Mouse (Mus musculus) lung, embryonic 15.5 days (tissue): Measurements from ENCODE around the gene 2610528J11Rik. TPM values are rescaled to one million over a fixed set of nuclear protein-coding genes. Genes with fewer than 3 reads are reported as not detected.
A peak's percentile ranks its signal among the peaks of the same experiment; 100 is the strongest.
"Not testable (repeated sequence)": the region's sequence is repeated elsewhere in the genome, so short reads cannot be mapped to it uniquely, and the experiment has no call there.

Source experiments
- ATAC-seq: fragments of 200-750 bp; cut with Nextera tagmentation; 2 replicates; pipeline ENCODE4 v1.8.0; 2017; ENCODE audit warnings: moderate number of reproducible peaks, borderline replicate concordance; ENCODE audit not compliant: low FRiP score, low TSS enrichment; ENCODE audit errors: extremely low read depth
- H3K27ac ChIP-seq: fragments of 300-500 bp; sonication (generic); 2 replicates; pipeline ENCODE4 v1.5.1; 2015; ENCODE audit warnings: moderate library complexity, mild to moderate bottlenecking, inconsistent platforms
- H3K27me3 ChIP-seq: fragments of 300-500 bp; sonication (generic); 2 replicates; pipeline ENCODE4 v1.6.1; 2015; ENCODE audit warnings: inconsistent platforms
- H3K36me3 ChIP-seq: fragments of 300-500 bp; sonication (generic); 2 replicates; pipeline ENCODE4 v1.6.1; 2015; ENCODE audit warnings: inconsistent platforms
- H3K4me1 ChIP-seq: fragments of 300-500 bp; sonication (generic); 2 replicates; pipeline ENCODE4 v1.6.1; 2015; ENCODE audit warnings: inconsistent platforms
- H3K4me2 ChIP-seq: fragments of 300-500 bp; sonication (generic); 2 replicates; pipeline ENCODE4 v1.6.1; 2015; ENCODE audit warnings: inconsistent platforms, mild to moderate bottlenecking, moderate library complexity
- H3K4me3 ChIP-seq: fragments of 300-500 bp; sonication (generic); 2 replicates; pipeline ENCODE4 v1.5.1; 2015; ENCODE audit warnings: mild to moderate bottlenecking, inconsistent platforms
- H3K9ac ChIP-seq: fragments of 300-500 bp; sonication (generic); 2 replicates; pipeline ENCODE4 v1.6.1; 2015; ENCODE audit warnings: inconsistent platforms
- H3K9me3 ChIP-seq: fragments of 300-500 bp; sonication (generic); 2 replicates; pipeline ENCODE4 v1.6.1; 2016; ENCODE audit warnings: inconsistent platforms
- WGBS: fragments of 180-500 bp; shearing (Covaris S2); methylation state at CpG from one replicate; pipeline ENCODE4 v1.1.7; 2015; 5-methylcytosine and 5-hydroxymethylcytosine counted together
- polyA plus RNA-seq: library from polyadenylated mRNA; unstranded; fragments of >200 nt; fragmentation: Nextera tagmentation; extraction: Ambion mirVana; gene quantifications from 2 replicates; pipeline ENCODE4 v1.2.1, GENCODE M21; 2015

Gene 2610528J11Rik
- polyA plus RNA-seq, 1 experiment from 2014 or later, result 13.1 TPM

DNA sequence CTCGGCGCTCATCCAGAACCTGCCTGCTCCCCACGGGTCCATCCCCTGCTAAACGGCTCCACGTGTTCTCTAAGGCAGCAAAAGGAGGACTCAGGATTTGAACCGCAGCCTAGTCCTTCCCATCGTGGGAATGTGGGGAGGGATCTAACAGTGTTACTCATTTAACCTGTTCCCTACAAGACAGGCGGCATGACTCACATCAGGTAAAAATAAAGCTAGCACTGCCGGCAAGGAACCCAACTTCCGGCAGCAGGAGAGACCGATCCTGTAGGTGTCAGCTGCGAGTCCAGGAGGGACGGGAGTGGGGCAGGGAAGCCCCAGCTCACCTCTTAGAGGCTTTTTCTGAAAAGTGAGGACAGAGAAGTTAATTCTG, 16.3 kb downstream of the 2610528J11Rik start:
- Histone ChIP-seq H3K4me2 (peak overlapping the region; percentile 52), H3K27ac (peak overlapping the region; percentile 89), H3K9ac (peak overlapping the region; percentile 15; the same call in 1 of the 2 replicates), H3K4me3 (peak overlapping the region; percentile 36), H3K4me1 (peaks cover 5% of the 10 kb centered on the region), H3K36me3 (no peaks in the 10 kb centered on the region), H3K27me3 (no peaks in the 10 kb centered on the region), H3K9me3 (no peaks in the 10 kb centered on the region)
- WGBS, result 13% methylated on average over 13 of the region's 13 CpGs
- ATAC-seq, result 0 out of 2 replicates have a peak, but pooled peaks have one; percentile 7

DNA sequence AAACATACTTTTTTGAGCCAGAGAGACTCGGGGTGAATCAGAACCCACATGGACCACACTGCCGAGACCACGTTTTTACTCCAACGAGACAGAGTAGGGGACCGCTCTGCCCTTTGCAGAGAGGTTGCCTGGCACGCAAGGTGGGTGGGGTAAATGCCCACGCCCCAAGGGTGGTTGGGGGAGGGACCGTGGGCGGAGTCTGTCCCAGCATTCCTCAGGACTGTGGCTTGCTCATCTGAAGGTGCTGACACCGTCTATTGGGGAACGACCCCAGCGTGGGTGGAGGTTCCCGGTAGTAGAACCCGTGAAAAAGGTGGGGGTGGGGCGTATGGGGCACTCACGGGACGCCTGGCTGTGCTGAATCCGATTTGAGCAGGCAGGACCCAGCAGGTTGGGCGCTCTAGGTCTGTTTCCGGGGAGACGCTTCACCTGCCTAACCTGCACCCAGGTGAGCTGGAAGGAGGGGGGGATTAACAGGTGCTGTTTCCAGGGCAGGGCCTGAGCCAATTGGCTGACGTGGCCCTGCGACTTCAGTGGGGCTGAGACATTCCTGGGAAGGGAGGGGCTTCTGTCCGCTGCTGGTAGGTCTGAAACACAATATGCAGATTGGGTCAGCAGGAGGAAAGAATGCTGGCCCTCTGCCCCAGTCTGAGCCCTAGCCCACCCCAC, 16.9 kb downstream of the 2610528J11Rik start, which contains the start of gene Tmem125:
Gene Tmem125, minus strand, starts transcription at position 453 of the 669 bp plus-strand sequence.
- Histone ChIP-seq H3K4me1 (peaks cover 5% of the 10 kb centered on the region), H3K27ac (peak within 1 kb of the TSS; percentile 89), H3K4me3 (peak within 1 kb of the TSS; percentile 36), H3K27me3 (no peaks in the 10 kb centered on the region), H3K9me3 (no peaks in the 10 kb centered on the region), H3K4me2 (peak within 1 kb of the TSS; percentile 52), H3K36me3 (no peaks in the 10 kb centered on the region), H3K9ac (peak within 1 kb of the TSS; percentile 15; the same call in 1 of the 2 replicates)
- WGBS, result 2% methylated on average over 24 of the region's 24 CpGs
- ATAC-seq, result peak; percentile 90

DNA sequence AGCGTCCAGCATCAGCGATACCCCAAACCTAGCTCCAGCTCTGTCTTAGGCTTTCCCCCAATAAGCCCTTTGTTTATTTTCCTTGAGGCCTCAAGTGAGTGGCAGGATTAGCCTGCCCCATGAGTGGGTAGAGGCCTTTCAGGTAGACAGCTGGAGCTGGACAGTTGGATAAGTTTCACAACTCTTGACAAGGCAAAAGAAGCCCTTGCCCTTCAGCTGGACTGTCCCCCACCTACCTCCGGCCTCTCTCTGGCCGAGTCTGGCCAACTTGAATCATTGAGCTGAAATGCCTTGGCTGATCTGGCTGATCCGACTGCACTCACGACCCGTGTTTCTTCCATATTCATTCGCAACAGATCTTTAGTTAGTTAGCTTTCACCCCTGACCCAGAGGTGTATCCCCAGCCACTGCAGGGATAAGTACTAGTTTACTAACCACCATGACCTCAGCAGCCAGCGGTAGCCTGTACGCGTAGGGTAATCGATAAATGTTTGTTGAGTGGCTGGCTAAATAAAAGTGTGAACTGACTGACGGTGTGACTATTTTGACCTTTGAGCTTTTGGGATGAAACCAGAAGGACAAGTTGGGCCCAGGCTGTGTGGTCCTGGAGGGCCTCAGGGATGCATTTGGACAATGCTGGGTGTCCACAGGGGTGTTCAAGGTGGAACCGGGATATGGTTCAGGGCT, 17.8 kb downstream of the 2610528J11Rik start:
- H3K27ac ChIP-seq, result peak overlapping the region; percentile 89
- H3K4me1 ChIP-seq, result peaks cover 5% of the 10 kb centered on the region
- no peak overlapping the region for H3K9ac ChIP-seq
- WGBS, result 37% methylated on average over 14 of the region's 14 CpGs
- no peaks in the 10 kb centered on the region for H3K27me3 ChIP-seq
- H3K9me3 ChIP-seq, result no peaks in the 10 kb centered on the region
- ATAC-seq, result no peak
- peak overlapping the region; percentile 36 for H3K4me3 ChIP-seq
- no peaks in the 10 kb centered on the region for H3K36me3 ChIP-seq
- peak overlapping the region; percentile 52 for H3K4me2 ChIP-seq

DNA sequence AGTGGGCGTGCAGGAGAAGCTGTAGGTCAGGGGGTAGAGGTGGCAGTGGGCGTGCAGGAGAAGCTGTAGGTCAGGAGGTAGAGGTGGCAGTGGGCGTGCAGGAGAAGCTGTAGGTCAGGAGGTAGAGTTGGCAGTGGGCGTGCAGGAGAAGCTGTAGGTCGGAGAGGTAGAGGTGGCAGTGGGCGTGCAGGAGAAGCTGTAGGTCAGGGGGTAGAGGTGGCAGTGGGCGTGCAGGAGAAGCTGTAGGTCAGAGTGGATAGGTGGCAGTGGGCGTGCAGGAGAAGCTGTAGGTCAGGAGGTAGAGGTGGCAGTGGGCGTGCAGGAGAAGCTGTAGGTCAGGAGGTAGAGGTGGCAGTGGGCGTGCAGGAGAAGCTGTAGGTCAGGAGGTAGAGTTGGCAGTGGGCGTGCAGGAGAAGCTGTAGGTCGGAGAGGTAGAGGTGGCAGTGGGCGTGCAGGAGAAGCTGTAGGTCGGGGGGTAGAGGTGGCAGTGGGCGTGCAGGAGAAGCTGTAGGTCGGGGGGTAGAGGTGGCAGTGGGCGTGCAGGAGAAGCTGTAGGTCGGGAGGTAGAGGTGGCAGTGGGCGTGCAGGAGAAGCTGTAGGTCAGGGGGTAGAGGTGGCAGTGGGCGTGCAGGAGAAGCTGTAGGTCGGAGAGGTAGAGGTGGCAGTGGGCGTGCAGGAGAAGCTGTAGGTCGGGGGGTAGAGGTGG, 20.8 kb downstream of the 2610528J11Rik start:
- not testable (repeated sequence) for H3K4me1 ChIP-seq, ATAC-seq

DNA sequence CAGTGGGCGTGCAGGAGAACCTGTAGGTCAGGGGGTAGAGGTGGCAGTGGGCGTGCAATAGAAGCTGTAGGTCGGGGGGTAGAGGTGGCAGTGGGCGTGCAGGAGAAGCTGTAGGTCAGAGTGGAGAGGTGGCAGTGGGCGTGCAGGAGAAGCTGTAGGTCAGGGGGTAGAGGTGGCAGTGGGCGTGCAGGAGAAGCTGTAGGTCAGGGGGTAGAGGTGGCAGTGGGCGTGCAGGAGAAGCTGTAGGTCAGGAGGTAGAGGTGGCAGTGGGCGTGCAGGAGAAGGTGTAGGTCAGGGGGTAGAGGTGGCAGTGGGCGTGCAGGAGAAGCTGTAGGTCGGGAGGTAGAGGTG, 21.3 kb downstream of the 2610528J11Rik start:
- H3K27me3 ChIP-seq, H3K9ac ChIP-seq, H3K4me3 ChIP-seq, H3K27ac ChIP-seq, ATAC-seq, H3K4me1 ChIP-seq, H3K36me3 ChIP-seq, H3K9me3 ChIP-seq, H3K4me2 ChIP-seq: not testable (repeated sequence)
- WGBS, result 84% methylated on average over 10 of the region's 10 CpGs

More for the DNA sequence above, 20.8 kb downstream of the 2610528J11Rik start:
- not testable (repeated sequence) for H3K4me3 ChIP-seq, H3K27ac ChIP-seq, H3K27me3 ChIP-seq, H3K36me3 ChIP-seq, H3K9me3 ChIP-seq, H3K4me2 ChIP-seq, H3K9ac ChIP-seq
- 85% methylated on average over 23 of the region's 23 CpGs for WGBS

DNA sequence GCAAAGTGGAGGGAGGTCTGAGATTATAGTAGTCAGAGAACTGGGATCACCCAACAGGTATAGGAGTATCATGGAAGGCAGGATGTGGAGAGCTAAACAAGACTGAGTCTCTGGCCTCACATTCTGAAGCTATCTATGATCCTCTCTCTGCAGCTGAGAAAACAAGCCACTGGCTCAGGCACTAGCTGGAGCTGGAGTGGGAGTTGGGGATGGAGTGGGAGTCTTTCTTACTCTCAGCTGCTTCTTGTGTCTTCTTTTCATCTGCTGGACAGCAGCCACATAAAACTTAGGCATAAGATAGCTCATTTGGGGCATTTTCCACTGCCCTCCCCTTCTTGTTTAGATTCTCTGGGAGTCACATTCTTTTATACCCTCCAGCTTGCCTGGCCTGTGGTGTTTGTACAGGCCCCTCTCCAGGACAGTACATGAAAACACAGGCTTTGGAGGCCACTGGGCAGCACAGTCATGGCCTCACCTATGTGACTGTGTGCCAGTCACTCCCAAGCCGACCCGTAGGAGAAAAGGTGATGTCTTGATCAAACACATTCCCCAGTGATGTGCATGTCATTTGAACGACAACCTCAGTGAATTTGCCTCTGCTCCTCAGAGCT, 26.3 kb downstream of the 2610528J11Rik start:
- Histone ChIP-seq H3K4me3 (no peak overlapping the region), H3K27me3 (no peaks in the 10 kb centered on the region), H3K4me2 (no peak overlapping the region), H3K27ac (no peak overlapping the region), H3K9ac (no peak overlapping the region), H3K9me3 (no peaks in the 10 kb centered on the region), H3K36me3 (no peaks in the 10 kb centered on the region), H3K4me1 (no peaks in the 10 kb centered on the region)
- ATAC-seq, result no peak
- 46% methylated on average over 3 of the region's 3 CpGs for WGBS

DNA sequence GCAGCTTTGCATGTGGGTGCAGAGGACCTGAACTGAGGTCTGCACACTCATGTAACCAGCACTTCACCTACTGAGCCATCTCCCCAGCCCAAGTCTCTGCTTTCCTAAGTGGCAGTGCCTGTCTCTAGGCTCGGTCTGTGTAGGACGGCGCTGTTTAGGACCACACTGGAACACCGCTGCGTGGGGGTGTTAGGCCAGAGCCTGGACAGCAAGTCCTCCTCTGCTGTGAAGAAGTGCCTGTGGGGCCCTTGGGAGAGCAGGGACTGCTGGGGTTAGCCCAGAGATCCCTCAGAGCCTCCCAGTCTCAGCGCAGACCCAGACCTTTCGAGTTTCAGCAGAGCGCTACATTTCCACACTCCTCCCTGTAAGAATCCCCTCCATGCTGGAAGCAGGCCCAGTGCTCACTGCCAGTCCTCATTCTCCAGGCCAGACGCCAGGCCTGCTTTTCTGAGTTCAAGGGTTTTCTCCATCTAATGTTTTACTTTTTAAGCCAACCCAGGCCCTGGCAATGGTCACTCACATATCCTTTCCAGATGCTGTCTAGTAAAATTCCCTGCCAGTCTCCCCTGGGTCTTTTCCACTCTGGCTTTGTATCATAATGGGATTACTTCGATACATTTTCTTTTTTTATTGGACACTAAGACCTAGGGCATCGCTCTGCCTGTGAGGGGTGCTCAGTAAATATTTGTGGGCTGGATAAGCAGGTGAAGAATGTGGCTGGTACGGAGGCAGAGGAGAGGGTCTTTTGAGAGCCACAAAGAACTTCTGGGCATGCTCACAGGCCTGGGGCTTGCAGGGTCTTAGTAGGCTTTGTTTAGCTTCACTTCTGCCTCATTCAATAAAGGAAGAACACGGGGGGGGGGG, 37.5 kb downstream of the 2610528J11Rik start:
- H3K4me2 ChIP-seq, result no peak overlapping the region
- H3K36me3 ChIP-seq, result no peaks in the 10 kb centered on the region
- no peak overlapping the region for H3K9ac ChIP-seq
- no peak overlapping the region for H3K27ac ChIP-seq
- ATAC-seq, result no peak
- no peaks in the 10 kb centered on the region for H3K27me3 ChIP-seq
- no peaks in the 10 kb centered on the region for H3K9me3 ChIP-seq
- H3K4me3 ChIP-seq, result no peak overlapping the region
- 68% methylated on average over 13 of the region's 13 CpGs for WGBS
- H3K4me1 ChIP-seq, result no peaks in the 10 kb centered on the region

DNA sequence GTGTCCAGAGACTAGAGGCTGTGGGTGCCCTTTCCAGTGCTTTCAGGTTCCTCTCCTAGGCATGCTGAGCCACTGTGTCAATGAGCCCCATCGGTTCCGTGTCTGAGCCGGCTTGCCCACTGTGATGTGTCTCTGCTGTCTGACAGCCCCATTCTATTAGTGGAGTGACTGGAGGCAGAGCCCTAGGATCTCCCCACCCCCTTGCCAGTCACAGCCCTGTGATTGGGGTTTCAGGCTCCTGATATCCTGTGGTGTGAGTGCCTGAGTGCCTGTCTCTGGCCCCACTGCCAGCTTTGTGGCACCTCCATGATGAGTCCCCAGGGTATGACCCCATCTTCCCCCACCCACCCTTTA, 38.1 kb downstream of the 2610528J11Rik start:
- Histone ChIP-seq H3K27me3 (no peaks in the 10 kb centered on the region), H3K27ac (no peak overlapping the region), H3K9ac (no peak overlapping the region), H3K9me3 (no peaks in the 10 kb centered on the region), H3K36me3 (no peaks in the 10 kb centered on the region), H3K4me2 (no peak overlapping the region), H3K4me3 (no peak overlapping the region), H3K4me1 (no peaks in the 10 kb centered on the region)
- 65% methylated on average over 3 of the region's 3 CpGs for WGBS
- ATAC-seq, result no peak

DNA sequence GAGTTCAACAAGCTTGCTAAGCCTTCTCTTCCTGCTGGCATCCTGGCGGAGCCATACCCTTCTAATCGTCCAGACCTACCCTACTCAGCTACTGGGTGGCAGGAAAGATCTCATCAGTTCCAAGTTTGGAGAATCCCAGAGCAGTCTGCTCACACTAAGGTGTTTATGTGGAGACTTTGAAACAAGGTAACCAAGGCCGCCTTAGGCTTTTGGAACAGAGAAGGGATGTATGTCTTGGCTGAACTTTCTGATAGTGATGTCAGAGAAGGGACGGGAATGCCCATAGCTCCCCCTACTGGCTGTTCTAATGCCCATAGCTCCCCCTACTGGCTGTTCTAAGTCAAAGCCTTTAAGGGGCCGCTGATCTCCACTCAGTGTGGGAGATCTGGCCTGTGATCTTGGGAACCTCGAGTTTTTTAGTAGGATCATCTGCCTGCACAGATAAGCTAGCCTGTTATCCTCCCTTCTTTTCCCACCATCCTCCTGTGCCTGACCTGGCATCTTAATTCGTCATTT, 39.4 kb downstream of the 2610528J11Rik start:
- 28% methylated on average over 7 of the region's 7 CpGs for WGBS
- ATAC-seq, result no peak
- H3K36me3 ChIP-seq, result no peaks in the 10 kb centered on the region
- H3K9me3 ChIP-seq, result no peaks in the 10 kb centered on the region
- H3K4me2 ChIP-seq, result no peak overlapping the region
- no peak overlapping the region for H3K9ac ChIP-seq
- H3K4me3 ChIP-seq, result no peak overlapping the region
- no peaks in the 10 kb centered on the region for H3K27me3 ChIP-seq
- H3K4me1 ChIP-seq, result no peaks in the 10 kb centered on the region
- H3K27ac ChIP-seq, result no peak overlapping the region

DNA sequence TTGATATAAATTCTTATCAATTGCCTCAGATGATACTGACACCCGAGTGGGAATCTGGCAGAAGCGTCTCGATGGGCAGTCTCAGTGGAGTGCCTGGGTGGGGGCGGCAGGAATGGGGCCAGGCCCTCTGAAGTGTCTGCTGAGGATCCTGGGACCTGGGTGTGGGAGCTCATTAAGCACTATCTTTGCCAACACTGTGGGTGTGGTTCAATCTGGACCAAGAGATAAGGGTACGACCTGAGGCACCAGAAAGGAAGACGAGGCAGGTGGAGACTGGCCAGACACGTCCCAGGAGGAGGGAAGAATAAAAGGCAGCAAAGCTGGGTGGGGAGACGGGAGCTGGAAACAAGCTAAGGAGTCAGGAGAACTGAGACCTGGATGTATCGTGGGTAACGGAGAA, 41.9 kb downstream of the 2610528J11Rik start:
- no peaks in the 10 kb centered on the region for H3K9me3 ChIP-seq
- 49% methylated on average over 10 of the region's 10 CpGs for WGBS
- no peak overlapping the region for H3K27ac ChIP-seq
- no peaks in the 10 kb centered on the region for H3K4me1 ChIP-seq
- ATAC-seq, result no peak
- no peak overlapping the region for H3K4me3 ChIP-seq
- H3K9ac ChIP-seq, result no peak overlapping the region
- H3K4me2 ChIP-seq, result no peak overlapping the region
- H3K36me3 ChIP-seq, result no peaks in the 10 kb centered on the region
- no peaks in the 10 kb centered on the region; the same call in 1 of the 2 replicates for H3K27me3 ChIP-seq

DNA sequence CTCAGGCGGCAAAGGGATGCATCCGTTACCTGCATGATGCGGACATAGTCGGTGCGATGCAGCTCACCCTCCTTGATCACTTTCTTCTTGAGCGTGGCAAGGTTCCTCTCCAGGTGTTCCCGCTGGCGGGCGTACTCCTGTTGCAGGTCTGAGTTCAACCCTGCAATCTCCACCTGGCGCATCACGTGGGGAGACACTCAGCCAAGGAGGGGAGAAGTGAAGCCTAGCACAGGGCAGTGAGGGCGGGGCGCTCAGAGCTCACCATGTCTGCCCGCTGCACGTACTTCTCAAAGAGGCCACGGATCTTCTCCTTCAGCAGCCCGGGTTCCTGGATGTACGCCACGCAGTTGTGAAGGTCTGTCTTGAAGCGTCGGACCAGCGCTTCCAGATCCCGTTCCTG, 42.5 kb downstream of the 2610528J11Rik start:
- Histone ChIP-seq H3K4me3 (no peak overlapping the region), H3K4me1 (no peaks in the 10 kb centered on the region), H3K9ac (no peak overlapping the region), H3K36me3 (no peaks in the 10 kb centered on the region), H3K27me3 (no peaks in the 10 kb centered on the region; the same call in 1 of the 2 replicates), H3K4me2 (no peak overlapping the region), H3K27ac (no peak overlapping the region), H3K9me3 (no peaks in the 10 kb centered on the region)
- ATAC-seq, result 0 out of 2 replicates have a peak, but pooled peaks have one; percentile 40
- WGBS, result 65% methylated on average over 23 of the region's 23 CpGs
